ENCODE assay signal across 8 mouse cellular contexts in genomic region chr2:168669762-168670161, GRCm38 (mm10).
A peak's percentile ranks its signal among the peaks of the same experiment; 100 is the strongest.
DNase-seq lines count a peak whose midpoint lies in the region; ATAC-seq lines count a peak whose summit lies in the region.

No protein-coding gene starts in this region.

- ATAC-seq in activated CD4-positive, CD25-positive, alpha-beta regulatory T cell, adult 4 months = no peak

- DNase-seq in embryo, embryonic 10 days (ENCODE audit: low spot score) = peak; percentile 55
- no peak for DNase-seq in embryo, embryonic 9.5 days (ENCODE audit: extremely low spot score)
- DNase-seq in layer of hippocampus, adult 11-12 months (ENCODE audit: low spot score) = peak; percentile 55
- no peak for DNase-seq in layer of hippocampus, adult 9-10 months (ENCODE audit: low spot score)
- peak; percentile 23 for DNase-seq in 3T3-L1 (ENCODE audit: low read depth, low spot score)
- DNase-seq in brain, adult 2 months (ENCODE audit: low read depth, low spot score) = peak; percentile 86
- DNase-seq in adrenal gland, postnatal 4 days (ENCODE audit: low spot score in 2 of 2) = no peak

Comparison
In these comparisons a context has a peak if more than half of its experiments do, and no peak if none do; other contexts are left out.
1. DNase-seq: peak in embryo, embryonic 10 days (single experiment), layer of hippocampus, adult 11-12 months (single experiment), 3T3-L1 (single experiment) and brain, adult 2 months (single experiment); none in embryo, embryonic 9.5 days (single experiment), layer of hippocampus, adult 9-10 months (single experiment) and adrenal gland, postnatal 4 days (0 of 2).